Mouse (Mus musculus): Measurements from ENCODE around the gene Fam83f. TPM values are rescaled to one million over a fixed set of nuclear protein-coding genes. Genes with fewer than 3 reads are reported as not detected.

Gene Fam83f
- polyA plus RNA-seq, 1 experiment from 2014 or later = 6.9 TPM

DNA sequence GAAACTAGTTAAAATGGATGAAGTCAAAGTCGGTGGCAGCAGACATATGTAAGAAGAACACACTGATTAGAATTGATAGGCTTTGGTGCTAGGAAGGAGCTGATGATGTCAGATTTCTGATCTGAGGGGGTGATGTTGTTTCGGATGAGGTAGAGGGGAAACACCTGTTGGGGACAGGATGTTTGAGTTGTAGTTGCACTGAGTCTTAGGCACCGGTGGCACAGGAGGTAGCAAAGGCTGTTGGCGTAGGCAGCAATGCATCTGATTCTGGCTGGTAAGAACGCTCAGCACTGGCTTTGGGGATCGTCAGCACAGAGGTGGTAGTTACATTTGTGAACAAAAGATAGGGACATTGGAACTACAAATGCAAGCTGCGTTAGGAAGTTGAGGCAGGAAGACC lies 72.0 kb downstream of the Fam83f start:
- Histone ChIP-seq H3K36me3 (ENCODE audit: control insufficient read depth, insufficient read depth, low read length) (no peaks in the 10 kb centered on the region), H3K9ac (replicated peaks; ENCODE audit: low read depth, low read length) (no peak overlapping the region), H3K27ac (ENCODE audit: low read length) (no peak overlapping the region), H3K4me2 (replicated peaks; ENCODE audit: low read depth, low read length) (no peak overlapping the region), H3K9me3 (ENCODE audit: control insufficient read depth, low read depth, low read length) (no peaks in the 10 kb centered on the region), H3K4me3 (ENCODE audit: low read depth, low read length) (no peak overlapping the region), H3K27me3 (ENCODE audit: control insufficient read depth, insufficient read depth, low read length) (no peaks in the 10 kb centered on the region), H3K4me1 (ENCODE audit: control insufficient read depth, insufficient read depth, low read length) (peaks cover 4% of the 10 kb centered on the region; the same call in 1 of the 2 replicates)
- 84% methylated on average over 7 of the region's 7 CpGs for WGBS
- no peak for ATAC-seq (ENCODE audit: insufficient number of reproducible peaks, insufficient read depth, low FRiP score, low read depth)

DNA sequence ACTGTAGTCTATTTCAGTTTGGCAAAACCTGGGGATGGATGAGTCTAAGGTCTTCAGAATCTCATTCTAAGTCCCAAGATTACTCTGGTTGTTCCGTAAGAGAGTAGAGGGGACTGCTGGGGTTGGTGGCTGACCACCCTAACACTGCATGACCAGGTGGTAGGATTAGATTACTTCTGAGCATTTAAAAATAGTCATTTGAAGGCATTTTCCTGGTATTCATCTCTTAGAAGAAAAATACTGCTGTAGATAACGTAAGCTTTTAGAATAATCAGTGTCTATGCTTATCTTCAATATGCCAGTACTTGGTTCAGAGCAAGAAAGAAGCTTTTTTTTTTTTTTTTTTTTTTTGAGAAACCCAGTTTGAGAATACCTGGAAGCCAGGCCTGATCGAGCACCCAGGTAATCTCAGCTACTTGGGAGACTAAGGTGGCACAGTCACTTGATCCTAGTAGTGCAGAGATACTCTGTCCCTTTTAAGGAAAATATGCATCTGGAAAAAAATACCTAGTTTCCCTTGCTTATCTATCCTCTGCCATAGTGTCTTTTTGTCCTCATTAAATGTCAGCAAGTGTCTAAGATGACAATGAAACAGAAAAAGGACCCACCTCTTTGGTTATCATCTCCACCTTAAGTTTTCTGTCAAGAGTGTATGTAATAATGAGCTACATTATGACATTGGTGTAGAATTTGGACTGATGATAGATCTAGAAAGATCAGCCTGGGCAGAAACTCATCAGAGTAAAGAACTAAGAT lies 73.2 kb downstream of the Fam83f start:
- Histone ChIP-seq H3K4me2 (replicated peaks; ENCODE audit: low read depth, low read length) (no peak overlapping the region), H3K9me3 (ENCODE audit: control insufficient read depth, low read depth, low read length) (no peaks in the 10 kb centered on the region), H3K9ac (replicated peaks; ENCODE audit: low read depth, low read length) (no peak overlapping the region), H3K4me1 (ENCODE audit: control insufficient read depth, insufficient read depth, low read length) (no peaks in the 10 kb centered on the region), H3K4me3 (ENCODE audit: low read depth, low read length) (no peak overlapping the region), H3K27ac (ENCODE audit: low read length) (no peak overlapping the region), H3K27me3 (ENCODE audit: control insufficient read depth, insufficient read depth, low read length) (no peaks in the 10 kb centered on the region), H3K36me3 (ENCODE audit: control insufficient read depth, insufficient read depth, low read length) (no peaks in the 10 kb centered on the region)
- ATAC-seq (ENCODE audit: insufficient number of reproducible peaks, insufficient read depth, low FRiP score, low read depth) = no peak
- WGBS = 78% methylated on average over 3 of the region's 3 CpGs

DNA sequence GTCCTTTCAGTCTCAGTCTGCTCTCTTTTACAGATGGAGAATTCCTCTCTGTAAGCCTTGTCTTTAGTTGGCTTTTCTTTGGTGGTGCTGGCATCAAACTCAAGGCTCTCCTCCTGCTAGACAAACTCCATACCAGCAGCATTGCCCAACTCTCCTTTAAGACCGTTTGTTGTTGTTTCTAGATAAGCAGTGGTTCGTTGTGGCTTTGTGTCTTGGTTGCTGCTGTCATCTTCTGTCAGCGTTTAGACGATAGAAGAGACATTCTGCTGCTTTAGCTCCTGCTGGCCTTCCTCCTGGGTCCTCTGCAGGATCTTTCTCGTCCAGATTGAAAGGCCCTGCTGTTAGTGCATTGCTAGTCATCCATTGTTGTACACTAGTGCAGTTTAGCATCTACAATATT lies 77.3 kb downstream of the Fam83f start:
- 53% methylated on average over 5 of the region's 5 CpGs for WGBS
- H3K9me3 ChIP-seq (ENCODE audit: control insufficient read depth, low read depth, low read length) = no peaks in the 10 kb centered on the region
- H3K4me1 ChIP-seq (ENCODE audit: control insufficient read depth, insufficient read depth, low read length) = no peaks in the 10 kb centered on the region
- no peak overlapping the region for H3K4me2 ChIP-seq (replicated peaks; ENCODE audit: low read depth, low read length)
- H3K27ac ChIP-seq (ENCODE audit: low read length) = no peak overlapping the region
- no peak overlapping the region for H3K9ac ChIP-seq (replicated peaks; ENCODE audit: low read depth, low read length)
- no peak overlapping the region for H3K4me3 ChIP-seq (ENCODE audit: low read depth, low read length)
- H3K36me3 ChIP-seq (ENCODE audit: control insufficient read depth, insufficient read depth, low read length) = no peaks in the 10 kb centered on the region
- no peak for ATAC-seq (ENCODE audit: insufficient number of reproducible peaks, insufficient read depth, low FRiP score, low read depth)
- no peaks in the 10 kb centered on the region for H3K27me3 ChIP-seq (ENCODE audit: control insufficient read depth, insufficient read depth, low read length)

Small RNAs within 50 kb of the gene (microRNA-seq; reads per million reads assigned to microRNA genes)
- gene Mir6957 = not detected

Other genes with a start within 250 kb of the Fam83f start
- gene Enthd1, start 106.7 kb upstream of the Fam83f start, polyA plus RNA-seq (2014; fragmentation: Nextera tagmentation; extraction: Ambion mirVana) = not detected in 2 replicates
- gene Grap2, start 99.3 kb upstream of the Fam83f start, polyA plus RNA-seq (2014; fragmentation: Nextera tagmentation; extraction: Ambion mirVana) = 0.57 and 0.97 TPM in 2 replicates
- gene Tnrc6b, start 39.5 kb downstream of the Fam83f start, polyA plus RNA-seq (2014; fragmentation: Nextera tagmentation; extraction: Ambion mirVana) = 25.5 and 28.7 TPM in 2 replicates